Mouse (Mus musculus) hindbrain, embryonic 13.5 days (tissue): ENCODE measurements at regions not wholly inside any gene's neighbourhood (a gene's known extent, or its start where the extent isn't known, plus 50 kb on each side); places are given as distances from the start of the nearest gene placed in this dataset.

ENCODE experiments used
- ATAC-seq: fragments of 200-750 bp; cut with Nextera tagmentation; 2 replicates; pipeline ENCODE4 v1.8.0; 2017; ENCODE audit warnings: moderate TSS enrichment; ENCODE audit not compliant: low FRiP score
- H3K27ac ChIP-seq: fragments of 300-500 bp; sonication (generic); 2 replicates; pipeline ENCODE4 v1.5.1; 2015; ENCODE audit warnings: inconsistent platforms, mild to moderate bottlenecking, moderate library complexity
- H3K27me3 ChIP-seq: fragments of 300-500 bp; sonication (generic); 2 replicates; pipeline ENCODE4 v1.6.1; 2015; ENCODE audit warnings: mild to moderate bottlenecking, inconsistent platforms
- H3K36me3 ChIP-seq: fragments of 300-500 bp; sonication (generic); 2 replicates; pipeline ENCODE4 v1.6.1; 2015; ENCODE audit warnings: mild to moderate bottlenecking, inconsistent platforms
- H3K4me1 ChIP-seq: fragments of 300-500 bp; sonication (generic); replicated peaks from 2 replicates; pipeline ENCODE4 v1.6.1; 2015; ENCODE audit warnings: inconsistent platforms
- H3K4me2 ChIP-seq: fragments of 300-500 bp; sonication (generic); 2 replicates; pipeline ENCODE4 v1.6.1; 2015; ENCODE audit warnings: inconsistent platforms, mild to moderate bottlenecking, moderate library complexity
- H3K4me3 ChIP-seq: fragments of 300-500 bp; sonication (generic); 2 replicates; pipeline ENCODE4 v1.5.1; 2015; ENCODE audit warnings: mild to moderate bottlenecking, inconsistent platforms
- H3K9ac ChIP-seq: fragments of 300-500 bp; sonication (generic); 2 replicates; pipeline ENCODE4 v1.6.1; 2015; ENCODE audit warnings: mild to moderate bottlenecking, inconsistent platforms
- H3K9me3 ChIP-seq: fragments of 300-500 bp; sonication (generic); 2 replicates; pipeline ENCODE4 v1.6.1; 2016; ENCODE audit warnings: inconsistent platforms
- WGBS: fragments of 180-500 bp; shearing (Covaris S2); methylation state at CpG from one replicate; pipeline ENCODE4 v1.1.7; 2015; 5-methylcytosine and 5-hydroxymethylcytosine counted together

DNA sequence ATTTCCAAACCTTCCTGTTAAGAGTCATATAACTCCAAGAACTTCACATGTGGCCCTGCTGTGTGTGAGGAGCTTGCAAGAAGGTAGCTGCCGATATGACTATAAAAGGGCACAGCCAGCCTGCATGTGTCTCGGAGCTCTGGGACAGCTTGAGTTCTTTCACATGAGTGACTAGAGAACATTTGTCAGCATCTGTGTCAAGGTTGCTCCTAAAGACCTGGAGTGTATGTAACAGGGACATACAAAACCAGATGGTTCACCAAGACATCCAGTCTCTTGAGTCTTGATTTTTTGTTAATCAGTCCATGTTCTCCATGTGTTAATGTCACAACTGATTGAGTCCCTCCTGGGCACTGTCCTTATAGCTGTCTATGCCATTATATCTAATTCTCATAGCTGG, 126.2 kb upstream of the Pcsk2 start:
- Histone ChIP-seq H3K9me3 (no peaks in the 10 kb centered on the region), H3K4me1 (no peaks in the 10 kb centered on the region), H3K36me3 (no peaks in the 10 kb centered on the region), H3K27ac (no peak overlapping the region), H3K27me3 (no peaks in the 10 kb centered on the region), H3K9ac (no peak overlapping the region), H3K4me3 (no peak overlapping the region), H3K4me2 (no peak overlapping the region)
- no peak for ATAC-seq
- 84% methylated on average over 2 of the region's 2 CpGs for WGBS

DNA sequence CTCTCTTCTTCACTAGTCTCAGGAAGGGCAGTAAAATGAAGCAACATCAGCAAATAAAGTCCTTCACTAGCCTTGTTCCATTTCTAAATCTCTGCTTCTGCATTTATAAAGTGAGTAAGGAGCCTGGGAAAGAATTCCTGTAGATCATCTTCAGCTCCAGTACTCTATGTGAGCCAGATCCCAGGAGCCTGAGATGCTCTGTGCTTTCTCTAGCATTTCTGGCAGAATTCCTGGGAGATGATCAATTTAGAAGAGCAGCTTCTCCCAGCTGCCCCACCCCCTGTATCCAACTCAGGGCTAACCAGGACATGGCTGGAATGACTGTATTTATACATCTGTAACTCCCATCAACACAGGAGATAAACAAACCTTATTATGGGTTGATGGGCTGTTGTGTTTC, 95.3 kb upstream of the Pcsk2 start:
- Histone ChIP-seq H3K36me3 (no peaks in the 10 kb centered on the region), H3K9ac (no peak overlapping the region), H3K9me3 (no peaks in the 10 kb centered on the region), H3K4me3 (no peak overlapping the region), H3K27ac (no peak overlapping the region), H3K4me1 (peaks cover 6% of the 10 kb centered on the region; the same call in 1 of the 2 replicates), H3K4me2 (no peak overlapping the region), H3K27me3 (no peaks in the 10 kb centered on the region)
- ATAC-seq = no peak

DNA sequence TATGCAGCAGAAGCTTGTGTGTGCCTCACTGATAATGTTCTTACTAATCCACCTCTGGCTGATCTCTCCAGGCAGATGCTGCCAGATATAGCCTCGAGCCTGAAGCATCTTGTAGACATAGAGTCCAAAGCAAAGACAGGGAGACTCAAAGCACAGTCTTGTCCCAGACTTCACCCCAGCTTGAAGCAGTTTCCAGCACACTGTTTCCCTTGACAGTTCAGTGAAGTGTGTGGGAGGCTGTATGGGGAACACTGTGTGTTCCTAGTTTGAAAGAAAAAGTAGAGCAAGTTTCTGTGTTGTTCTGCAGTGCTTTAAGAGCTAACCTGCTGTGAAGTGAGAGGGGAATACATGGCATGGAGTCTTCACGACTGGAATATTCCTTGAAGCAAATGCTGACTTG, 94.7 kb upstream of the Pcsk2 start:
- Histone ChIP-seq H3K9ac (no peak overlapping the region), H3K36me3 (no peaks in the 10 kb centered on the region), H3K27ac (no peak overlapping the region), H3K4me2 (no peak overlapping the region), H3K4me1 (peaks cover 6% of the 10 kb centered on the region; the same call in 1 of the 2 replicates), H3K9me3 (no peaks in the 10 kb centered on the region), H3K27me3 (no peaks in the 10 kb centered on the region), H3K4me3 (no peak overlapping the region)
- ATAC-seq = no peak
- WGBS = 50% methylated on average over 2 of the region's 2 CpGs

DNA sequence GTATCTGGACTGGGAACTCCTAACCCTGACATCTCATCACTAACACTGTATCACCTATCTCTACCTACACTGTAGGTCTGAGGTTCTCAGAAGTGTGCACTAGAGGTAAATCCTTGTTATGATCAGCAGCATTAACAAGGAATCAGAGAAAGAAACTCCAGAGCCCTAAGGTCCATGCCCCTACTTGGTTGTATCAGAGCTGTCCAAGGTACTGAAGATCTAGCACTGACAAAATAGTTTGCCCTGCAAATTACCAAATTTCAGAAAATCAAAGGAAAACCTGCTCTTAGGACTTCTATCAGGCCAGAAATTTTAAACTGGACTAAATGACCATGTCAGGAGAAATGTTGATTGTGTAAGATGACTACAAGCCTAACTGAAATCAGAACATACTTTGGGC, 94.3 kb upstream of the Pcsk2 start:
- ATAC-seq = no peak
- no peak overlapping the region for H3K9ac ChIP-seq
- H3K27me3 ChIP-seq = no peaks in the 10 kb centered on the region
- peaks cover 6% of the 10 kb centered on the region; the same call in 1 of the 2 replicates for H3K4me1 ChIP-seq
- no peak overlapping the region for H3K27ac ChIP-seq
- H3K36me3 ChIP-seq = no peaks in the 10 kb centered on the region
- no peak overlapping the region for H3K4me2 ChIP-seq
- H3K9me3 ChIP-seq = no peaks in the 10 kb centered on the region
- H3K4me3 ChIP-seq = no peak overlapping the region

DNA sequence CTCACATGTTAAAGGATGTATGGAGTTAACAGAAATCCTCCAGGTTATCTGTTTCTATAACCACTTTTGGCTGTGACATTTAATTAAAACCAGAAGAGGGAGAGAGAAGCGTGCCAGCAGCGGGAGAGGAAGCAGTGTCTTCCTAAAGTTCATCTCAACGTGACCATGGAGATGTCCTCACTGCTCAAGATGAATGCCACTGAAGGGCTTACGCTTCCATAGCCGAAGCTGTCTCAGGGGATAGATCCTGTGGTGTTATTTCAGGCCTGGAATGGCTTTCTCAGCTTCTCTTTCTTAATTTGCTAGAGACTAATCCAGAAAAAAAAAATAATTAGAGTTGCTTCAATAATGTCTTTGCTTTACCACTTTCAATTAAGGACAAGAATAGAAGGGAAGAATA, 78.0 kb upstream of the Pcsk2 start:
- Histone ChIP-seq H3K27me3 (no peaks in the 10 kb centered on the region), H3K4me2 (no peak overlapping the region), H3K36me3 (no peaks in the 10 kb centered on the region), H3K27ac (no peak overlapping the region), H3K9me3 (no peaks in the 10 kb centered on the region), H3K4me3 (no peak overlapping the region), H3K4me1 (no peaks in the 10 kb centered on the region), H3K9ac (no peak overlapping the region)
- no peak for ATAC-seq
- WGBS = 79% methylated on average over 5 of the region's 5 CpGs

DNA sequence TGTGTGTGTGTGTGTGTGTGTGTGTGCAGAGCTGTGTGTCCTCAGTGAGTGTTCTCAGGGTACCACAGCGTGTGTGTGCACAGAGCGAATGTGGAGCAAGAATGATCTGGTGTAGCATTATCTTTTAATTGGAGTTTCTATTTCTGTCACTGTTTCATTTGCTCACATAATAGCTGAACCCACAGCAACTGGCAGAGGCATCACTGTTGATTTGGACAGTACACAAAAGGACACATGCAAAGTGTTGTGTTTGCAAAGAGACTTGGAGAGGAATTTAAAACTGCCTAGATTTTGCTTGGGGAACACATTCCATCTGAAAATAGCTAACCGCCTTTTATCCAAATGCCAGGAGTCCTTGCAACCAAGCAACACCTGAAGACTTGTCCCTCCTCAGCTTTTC, 74.6 kb upstream of the Pcsk2 start:
- H3K27ac ChIP-seq = no peak overlapping the region
- H3K9me3 ChIP-seq = no peaks in the 10 kb centered on the region
- H3K9ac ChIP-seq = no peak overlapping the region
- ATAC-seq = no peak
- H3K4me3 ChIP-seq = no peak overlapping the region
- WGBS = 78% methylated on average over 3 of the region's 3 CpGs
- H3K4me2 ChIP-seq = no peak overlapping the region
- no peaks in the 10 kb centered on the region for H3K27me3 ChIP-seq
- no peaks in the 10 kb centered on the region for H3K4me1 ChIP-seq
- H3K36me3 ChIP-seq = no peaks in the 10 kb centered on the region

DNA sequence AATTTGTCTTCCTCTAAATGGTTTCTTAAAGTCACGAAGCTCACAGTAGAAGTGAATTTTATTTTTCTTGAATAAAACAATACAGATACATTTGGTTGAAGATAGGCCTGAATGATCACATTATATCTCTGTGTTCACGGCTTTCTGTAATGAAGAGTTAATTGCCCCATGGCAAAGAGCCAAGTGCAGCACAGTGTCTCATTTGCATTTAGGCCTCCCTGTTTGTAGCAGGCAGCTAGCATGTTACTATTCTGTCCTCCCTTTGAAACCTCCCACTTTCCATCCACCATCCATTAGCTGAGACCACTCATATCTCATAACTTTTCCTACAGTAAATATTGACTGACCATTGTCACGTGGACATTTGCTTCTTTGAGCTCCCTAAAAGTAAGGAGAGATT, 55.1 kb upstream of the Pcsk2 start:
- Histone ChIP-seq H3K4me1 (peaks cover 6% of the 10 kb centered on the region), H3K27ac (no peak overlapping the region), H3K9ac (no peak overlapping the region), H3K4me3 (no peak overlapping the region), H3K9me3 (no peaks in the 10 kb centered on the region), H3K27me3 (no peaks in the 10 kb centered on the region), H3K36me3 (no peaks in the 10 kb centered on the region), H3K4me2 (no peak overlapping the region)
- peak; percentile 78 for ATAC-seq
- WGBS = 56% methylated on average over 3 of the region's 3 CpGs
